Mouse (Mus musculus): Measurements from ENCODE around the gene Ovgp1.

GRCm38 (mm10) chr3:105959999-105960398 lies 13.5 kb upstream of the Ovgp1 start, which contains the start of gene Atp5f1:
- TF ChIP-seq CTCF (IDR thresholded peaks at IDR 0.05; ENCODE audit: low read depth, low read length) (no peak), POLR2A (IDR thresholded peaks at IDR 0.05; ENCODE audit: insufficient read depth, low read length) (no peak)

Data from ES-Bruce4 (cell line).